Mouse (Mus musculus): ENCODE measurements around the gene Naip2. TPM values are rescaled to one million over a fixed set of nuclear protein-coding genes. Genes with fewer than 3 reads are reported as not detected.
"Not testable (repeated sequence)": the region's sequence is repeated elsewhere in the genome, so short reads cannot be mapped to it uniquely, and the experiment has no call there.

The Naip2 gene
- total RNA-seq (2017) = 7.0 and 8.7 TPM in 2 replicates

GRCm38 (mm10) chr13:100201659-100202333 is at the start of gene Naip2:
TSS of gene Naip2 (minus strand) at chr13:100202092.
- peak; percentile 94 for ATAC-seq (replicated peaks; ENCODE audit: low read depth, poor library complexity, severe bottlenecking)

- ATAC-seq (replicated peaks; ENCODE audit: low read depth, poor library complexity, severe bottlenecking) = peak; percentile 98
These were observed 45.1 kb upstream of the Naip2 start for GRCm38 (mm10) chr13:100246896-100247519.

- not testable (repeated sequence) for ATAC-seq (replicated peaks; ENCODE audit: low read depth, poor library complexity, severe bottlenecking)
These were observed 44.3 kb upstream of the Naip2 start, which contains the start of gene Naip5 for GRCm38 (mm10) chr13:100246223-100246622. TSS of gene Naip5 (minus strand) at chr13:100246323.

- no peak for ATAC-seq (replicated peaks; ENCODE audit: low read depth, poor library complexity, severe bottlenecking)
These were observed 41.8 kb upstream of the Naip2 start for GRCm38 (mm10) chr13:100243702-100244101.

GRCm38 (mm10) chr13:100213683-100214082 is 11.8 kb upstream of the Naip2 start:
- not testable (repeated sequence) for ATAC-seq (replicated peaks; ENCODE audit: low read depth, poor library complexity, severe bottlenecking)

- peak; percentile 98 for ATAC-seq (replicated peaks; ENCODE audit: low read depth, poor library complexity, severe bottlenecking)
These were observed 8.6 kb upstream of the Naip2 start for GRCm38 (mm10) chr13:100210540-100210939.

- ATAC-seq (replicated peaks; ENCODE audit: low read depth, poor library complexity, severe bottlenecking) = no peak; the same call in 1 of the 2 replicates
These were observed 1.4 kb upstream of the Naip2 start for GRCm38 (mm10) chr13:100203319-100203718.

GRCm38 (mm10) chr13:100200778-100201177 is 1.1 kb downstream of the Naip2 start:
- no peak for ATAC-seq (replicated peaks; ENCODE audit: low read depth, poor library complexity, severe bottlenecking)

- no peak for ATAC-seq (replicated peaks; ENCODE audit: low read depth, poor library complexity, severe bottlenecking)
These were observed 6.5 kb downstream of the Naip2 start for GRCm38 (mm10) chr13:100195421-100195820.

GRCm38 (mm10) chr13:100183111-100183510 is 18.8 kb downstream of the Naip2 start:
- ATAC-seq (replicated peaks; ENCODE audit: low read depth, poor library complexity, severe bottlenecking) = peak; percentile 83

GRCm38 (mm10) chr13:100174360-100174759 is 27.5 kb downstream of the Naip2 start:
- ATAC-seq (replicated peaks; ENCODE audit: low read depth, poor library complexity, severe bottlenecking) = not testable (repeated sequence)

- not testable (repeated sequence) for ATAC-seq (replicated peaks; ENCODE audit: low read depth, poor library complexity, severe bottlenecking)
These were observed 35.5 kb downstream of the Naip2 start for GRCm38 (mm10) chr13:100166378-100166777.

- ATAC-seq (replicated peaks; ENCODE audit: low read depth, poor library complexity, severe bottlenecking) = not testable (repeated sequence)
These were observed 39.4 kb downstream of the Naip2 start for GRCm38 (mm10) chr13:100162467-100162866.

GRCm38 (mm10) chr13:100161171-100161870 is 40.6 kb downstream of the Naip2 start:
- not testable (repeated sequence) for ATAC-seq (replicated peaks; ENCODE audit: low read depth, poor library complexity, severe bottlenecking)

GRCm38 (mm10) chr13:100156624-100157023 is 45.3 kb downstream of the Naip2 start:
- no peak for ATAC-seq (replicated peaks; ENCODE audit: low read depth, poor library complexity, severe bottlenecking)

- ATAC-seq (replicated peaks; ENCODE audit: low read depth, poor library complexity, severe bottlenecking) = peak; percentile 94
These were observed 49.2 kb downstream of the Naip2 start for GRCm38 (mm10) chr13:100152659-100153058.

GRCm38 (mm10) chr13:100141646-100142314 is 60.1 kb downstream of the Naip2 start:
- no peak for ATAC-seq (replicated peaks; ENCODE audit: low read depth, poor library complexity, severe bottlenecking)

GRCm38 (mm10) chr13:100125258-100125643 is 76.6 kb downstream of the Naip2 start:
- ATAC-seq (replicated peaks; ENCODE audit: low read depth, poor library complexity, severe bottlenecking) = no peak

- ATAC-seq (replicated peaks; ENCODE audit: low read depth, poor library complexity, severe bottlenecking) = peak; percentile 100
These were observed 77.3 kb downstream of the Naip2 start, which contains the start of gene Smn1 for GRCm38 (mm10) chr13:100124423-100125257. TSS of gene Smn1 (plus strand) at chr13:100124852.

All from common myeloid progenitor, adult 5-6 weeks (primary cell).